Mouse (Mus musculus) adrenal gland (tissue): ENCODE measurements around the gene Htr5b.

ENCODE experiments used
- intact Hi-C: fragments of 180-260 bp; cut with DNase I; formaldehyde crosslinking; loops from one replicate; pipeline ENCODE4 v1.15.1; 2025

The Htr5b gene

DNA sequence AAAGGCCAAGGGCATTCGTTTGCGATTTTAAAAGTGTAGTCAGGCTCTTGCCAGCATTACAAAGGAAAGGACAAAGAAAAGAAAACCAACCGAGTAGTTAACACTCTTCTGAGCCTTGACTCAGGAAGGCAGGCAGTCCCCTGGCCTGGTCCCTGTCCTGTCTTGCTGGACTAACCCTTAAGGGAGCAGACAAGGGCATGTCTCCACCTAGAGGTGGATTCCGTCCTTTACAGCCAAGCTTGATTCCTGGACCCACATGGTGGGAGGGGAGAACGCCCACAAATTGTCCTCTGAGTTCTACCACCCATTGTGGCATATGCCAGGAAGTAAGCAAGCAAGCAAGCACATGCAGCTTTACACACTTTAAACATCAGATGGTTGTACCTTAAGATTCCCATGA lies 38.0 kb downstream of the Htr5b start:
- intact Hi-C loops: loop anchor here (2.0 to 5.0 kb wide), 2 partner anchors 49 to 243 kb away; no protein-coding TSS in a partner anchor

DNA sequence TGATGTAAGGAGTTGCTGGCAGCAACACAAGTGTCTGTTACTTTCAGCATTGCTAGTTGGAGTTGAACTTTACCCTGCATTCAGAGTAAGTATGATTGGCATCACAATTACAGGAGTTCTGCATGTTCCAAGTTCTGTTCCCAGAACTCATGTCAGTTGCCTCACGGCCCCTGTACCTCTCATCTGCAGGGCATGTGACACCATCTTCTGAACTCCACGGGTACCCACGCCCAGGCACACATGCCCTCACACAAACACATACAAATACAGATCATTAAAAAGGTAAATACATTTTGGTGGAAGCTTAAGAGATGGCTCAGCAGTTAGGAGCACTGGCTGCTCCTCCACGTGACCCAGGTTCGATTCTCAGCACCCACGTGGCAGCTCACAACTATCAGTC lies 41.5 kb downstream of the Htr5b start:
- intact Hi-C loops: no loop called here

DNA sequence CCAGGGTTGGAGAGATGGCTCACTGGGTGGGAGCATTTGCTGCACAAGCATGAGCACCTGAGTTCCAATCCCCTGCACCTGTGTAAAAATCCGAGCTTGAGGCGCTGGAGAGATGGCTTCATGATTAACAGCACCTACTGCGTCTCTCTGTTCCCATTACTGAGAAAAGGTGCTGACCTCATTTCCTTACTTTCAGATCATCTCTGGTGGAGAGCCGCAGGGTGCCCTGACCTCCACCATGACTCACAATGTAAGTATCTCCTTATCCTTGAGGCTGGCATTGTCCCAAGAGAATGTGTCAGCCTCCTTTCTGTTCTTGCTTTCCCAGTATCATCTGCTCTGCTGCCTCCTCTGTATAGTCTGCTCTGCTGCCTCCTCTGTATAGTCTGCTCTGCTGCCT lies 45.2 kb downstream of the Htr5b start:
- intact Hi-C loops: no loop called here

DNA sequence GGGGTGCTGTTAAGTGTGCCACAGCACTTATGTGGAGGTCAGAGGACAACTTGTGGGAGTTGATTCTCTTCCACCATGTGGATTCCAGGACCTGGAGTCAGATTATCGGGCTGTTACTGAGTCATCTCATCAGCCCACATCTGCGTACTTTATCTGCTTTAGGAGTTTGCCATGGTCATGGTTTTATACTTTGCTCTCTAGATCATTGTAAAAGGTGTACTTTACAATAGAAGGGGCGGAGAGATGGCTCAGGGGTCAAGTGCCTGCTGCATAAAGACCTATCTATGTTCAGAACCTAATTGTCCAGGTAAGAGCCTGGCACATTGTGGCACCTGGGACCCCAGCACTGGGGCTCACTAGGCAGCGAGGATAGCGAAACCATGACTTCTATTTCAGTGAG lies 48.9 kb downstream of the Htr5b start:
- intact Hi-C loops: no loop called here

DNA sequence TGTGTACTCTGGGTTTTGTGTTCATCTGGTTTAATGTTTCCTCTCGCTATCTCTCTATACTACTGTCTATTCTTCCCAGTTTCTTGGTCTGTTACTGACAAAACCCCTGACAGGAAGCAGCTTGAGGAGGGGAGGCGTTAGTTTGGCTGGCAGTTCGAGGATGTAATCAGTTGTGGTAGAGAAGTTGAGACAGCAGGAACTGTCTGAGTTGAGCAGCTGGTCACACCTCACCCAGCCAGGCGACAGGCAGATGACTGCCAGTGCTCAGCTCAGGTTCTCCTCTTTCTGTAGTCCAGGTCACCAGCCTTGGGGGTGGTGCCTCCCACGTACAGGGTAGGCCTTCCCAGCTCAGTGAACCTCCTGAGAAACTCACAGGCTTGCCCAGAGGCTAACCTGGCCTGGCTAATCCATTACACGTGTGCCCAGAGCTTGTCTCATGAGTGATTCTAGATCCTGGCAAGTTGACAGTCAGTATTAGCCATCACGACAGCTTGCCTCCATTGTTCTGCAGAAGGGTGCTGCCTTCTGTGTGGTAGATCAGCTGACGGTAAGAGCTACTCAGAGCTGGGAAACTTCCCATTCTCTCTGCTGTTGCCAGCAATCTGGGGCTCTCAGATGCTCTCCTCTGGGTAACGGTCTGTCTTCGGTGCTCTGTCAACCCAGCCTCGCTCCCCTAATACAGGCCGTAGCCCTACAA lies 49.8 kb downstream of the Htr5b start:
- intact Hi-C loops: no loop called here

DNA sequence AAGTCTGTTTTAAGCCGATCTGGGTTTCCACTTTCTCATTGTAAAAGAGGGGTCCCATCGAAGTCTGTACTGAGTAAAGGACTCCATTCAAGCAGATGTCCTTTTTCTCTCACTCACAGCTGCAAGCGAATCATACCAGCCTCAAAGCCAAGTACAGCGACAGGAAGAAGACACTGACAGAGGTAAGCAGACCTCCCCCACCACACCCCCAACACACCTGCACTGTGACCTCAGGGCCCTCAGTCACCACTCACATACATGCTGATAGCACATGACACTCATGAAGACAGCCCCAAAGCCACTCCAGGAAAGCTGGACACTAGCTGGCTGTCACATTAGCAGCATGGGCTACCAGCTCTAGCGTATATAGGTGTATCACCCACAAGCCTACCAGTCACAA lies 50.5 kb downstream of the Htr5b start:
- intact Hi-C loops: no loop called here

DNA sequence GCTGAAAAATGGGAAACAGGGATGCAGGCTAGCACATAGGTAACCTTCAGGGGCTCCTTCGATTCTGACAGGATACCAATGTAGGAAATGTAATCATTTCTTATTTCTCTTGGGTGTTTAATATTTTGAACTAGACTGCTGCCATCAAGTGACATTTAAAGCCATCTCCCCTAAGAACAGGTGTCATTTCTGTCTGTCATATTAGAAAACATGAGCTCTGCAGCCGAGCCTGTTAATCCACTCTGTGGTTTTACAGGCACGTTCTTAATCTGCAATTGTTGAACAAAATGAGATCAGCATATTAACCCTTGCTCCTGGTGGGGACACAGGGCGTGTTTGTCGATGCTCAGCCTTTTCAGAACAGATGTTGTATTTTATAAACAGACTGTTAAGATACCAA lies 56.8 kb downstream of the Htr5b start:
- intact Hi-C loops: no loop called here

DNA sequence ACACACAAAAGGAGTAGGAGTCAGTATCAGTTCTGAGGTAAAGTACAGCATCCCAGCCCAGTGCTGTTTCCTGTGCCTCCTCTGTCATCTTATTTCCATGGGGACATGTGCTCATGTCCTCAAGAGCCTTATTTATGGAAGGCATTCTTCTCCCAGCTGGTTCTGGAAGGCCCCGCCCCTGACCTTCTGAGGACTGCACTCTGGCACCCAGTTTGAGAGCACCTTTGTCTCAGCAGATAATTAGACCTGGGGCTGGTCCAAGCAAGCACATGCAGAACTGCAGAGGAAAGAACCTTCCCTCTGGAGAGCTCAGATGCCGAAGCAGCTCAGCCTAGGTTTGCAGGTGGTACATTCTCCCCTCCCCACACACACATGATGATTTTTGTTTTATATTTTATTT lies 60.0 kb downstream of the Htr5b start:
- intact Hi-C loops: no loop called here

DNA sequence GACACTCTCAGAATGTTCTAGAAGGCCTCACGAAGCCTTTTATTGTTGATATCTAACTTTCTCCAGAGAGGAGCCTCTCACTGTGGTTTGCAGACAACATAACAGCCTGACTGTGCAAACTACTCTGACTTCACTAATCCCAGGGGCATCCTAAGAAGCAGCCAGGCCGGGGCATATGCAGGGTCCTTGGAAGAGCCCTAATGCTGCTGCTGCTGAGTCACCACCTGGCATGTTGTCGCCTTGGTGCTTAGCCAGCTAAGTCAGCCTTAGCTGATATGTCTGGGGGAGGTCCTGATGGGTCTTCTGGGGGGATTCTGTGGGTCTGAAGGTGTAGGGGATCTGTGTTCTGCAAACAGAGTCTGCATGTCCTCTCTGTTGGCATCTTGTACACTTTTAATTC lies 62.0 kb downstream of the Htr5b start:
- intact Hi-C loops: no loop called here

DNA sequence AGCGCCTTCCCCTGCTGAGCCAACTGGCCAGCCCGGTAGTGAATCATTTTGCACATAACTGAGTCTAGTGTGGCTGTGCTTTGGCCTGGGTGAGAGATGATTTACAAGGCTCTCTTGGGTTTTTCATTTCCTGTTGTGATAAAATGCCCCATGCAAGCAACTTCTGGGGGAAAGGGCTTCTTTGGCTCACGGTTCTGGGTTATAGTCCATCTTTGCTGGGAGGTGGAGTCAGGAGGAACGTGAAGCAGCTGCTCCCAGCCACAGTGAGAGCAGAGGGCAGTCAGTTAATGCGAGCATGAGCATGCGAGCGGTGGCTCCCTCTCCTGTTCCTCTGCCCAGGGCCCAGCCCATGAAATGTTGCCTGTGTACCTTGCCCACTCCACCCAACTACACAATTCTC lies 64.5 kb downstream of the Htr5b start:
- intact Hi-C loops: no loop called here

DNA sequence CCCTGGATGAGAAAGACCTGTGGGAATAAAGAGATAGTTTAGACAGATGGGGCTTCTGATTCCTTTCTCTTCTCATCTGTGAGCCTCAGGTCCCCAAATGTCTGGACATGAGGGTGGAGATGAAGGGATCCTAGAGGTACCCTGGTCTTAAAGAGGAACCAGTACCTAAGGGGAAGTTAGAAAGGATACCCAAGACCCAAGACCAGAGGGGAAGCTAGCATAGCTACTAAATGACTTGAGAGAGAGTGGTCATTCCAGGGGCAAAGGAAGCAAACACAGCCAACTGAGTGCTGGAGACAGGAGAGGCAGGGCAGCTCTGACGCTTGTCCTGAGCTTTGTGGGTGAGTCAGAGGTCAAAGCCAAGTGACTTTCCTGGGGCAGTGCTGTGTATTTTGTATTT lies 65.6 kb downstream of the Htr5b start:
- intact Hi-C loops: no loop called here

DNA sequence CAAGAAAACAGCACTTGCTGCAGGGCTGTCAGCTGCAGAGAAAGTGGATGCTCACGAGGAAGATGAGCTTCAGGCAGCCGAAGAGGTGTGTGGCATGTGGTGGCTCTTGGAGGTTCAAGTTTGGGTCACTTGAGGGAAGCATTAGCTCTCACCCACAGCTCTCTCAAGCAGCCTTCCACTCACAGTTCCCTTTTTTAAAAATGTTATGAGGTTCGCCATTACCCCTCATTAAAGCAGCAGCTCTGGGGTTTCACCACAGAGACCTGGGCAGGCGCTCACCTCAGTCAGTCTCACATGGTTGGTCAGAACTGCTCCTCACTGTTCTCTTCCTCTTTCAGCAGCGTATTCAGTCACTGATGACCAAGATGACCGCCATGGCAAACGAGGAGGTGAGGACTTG lies 66.4 kb downstream of the Htr5b start:
- intact Hi-C loops: no loop called here

DNA sequence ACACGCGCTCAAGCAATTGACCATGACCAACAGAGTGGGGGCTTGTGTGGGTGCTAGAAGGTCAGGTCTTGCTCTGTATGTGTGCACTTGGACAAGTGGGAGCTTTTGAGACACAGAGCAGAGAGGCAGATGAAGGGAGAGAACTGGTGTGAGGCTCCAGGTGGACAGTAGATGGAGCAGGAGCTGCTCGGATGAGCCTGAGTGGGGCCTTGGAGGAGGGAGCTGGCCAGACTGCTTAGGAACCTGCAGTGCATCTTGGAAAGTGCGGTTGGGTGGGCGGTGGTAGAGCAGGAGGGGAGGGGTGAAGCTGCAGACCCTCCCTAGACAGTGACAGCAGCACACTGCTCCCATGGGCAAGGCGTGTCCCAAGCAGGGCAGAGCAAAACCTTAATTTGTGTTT lies 68.2 kb downstream of the Htr5b start:
- intact Hi-C loops: no loop called here
